In the genomic region with DNA sequence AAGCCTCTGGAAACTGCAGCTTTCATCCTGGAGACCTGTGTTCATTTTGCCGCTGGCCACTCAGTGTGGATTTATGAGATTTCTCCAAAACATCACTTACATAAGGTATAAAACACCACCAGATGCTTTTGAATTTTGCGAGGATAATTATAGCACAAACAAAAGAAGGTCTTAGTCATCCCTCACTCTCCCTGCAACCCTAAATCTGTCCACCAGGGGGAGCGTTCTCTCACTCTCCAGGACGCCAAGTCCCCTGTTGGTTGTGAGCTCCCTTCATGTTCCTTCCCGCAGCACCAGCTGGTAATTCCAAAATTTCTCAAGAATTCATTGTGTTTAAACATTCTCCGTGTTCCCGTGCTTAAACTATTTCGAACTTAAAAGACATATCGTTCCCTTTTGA, we compare ENCODE assay signal across 8 mouse cellular contexts. TPM values are rescaled to one million over a fixed set of nuclear protein-coding genes. Genes with fewer than 3 reads are reported as not detected.
DNase-seq lines count a peak whose midpoint lies in the region; TF ChIP-seq lines count a peak whose summit lies in the region.
"Had no signal": no experiment of that assay in that cellular context is flagged by ENCODE, and none has a peak within 500 bp of the region (broad histone marks: within the 10 kb centered on the region; RNA-seq: fewer than 3 reads in every experiment).

No protein-coding gene starts in this region.

- no peaks in the 10 kb centered on the region for H3K27me3 ChIP-seq in ES-Bruce4 (ENCODE audit: control insufficient read depth, insufficient read depth, low read length, poor library complexity, severe bottlenecking)
- H3K27me3 ChIP-seq: lung, embryonic 15.5 days had no signal

- no peak for TF ChIP-seq EP300 in ES-Bruce4 (IDR thresholded peaks at IDR 0.05; ENCODE audit: insufficient read depth, low read depth, low read length)

- no peak overlapping the region for H3K4me3 ChIP-seq in ES-Bruce4 (ENCODE audit: low read depth, low read length)
- no peak overlapping the region for H3K4me3 ChIP-seq in cortical plate, adult 2 months (ENCODE audit: insufficient read depth, low read length)
- H3K4me3 ChIP-seq: lung, embryonic 15.5 days had no signal

- no peak overlapping the region for H3K9ac ChIP-seq in ES-Bruce4 (ENCODE audit: low read depth, poor library complexity, severe bottlenecking)
- H3K9ac ChIP-seq: lung, embryonic 15.5 days had no signal

- no peaks in the 10 kb centered on the region for H3K4me1 ChIP-seq in ES-Bruce4 (ENCODE audit: control insufficient read depth, insufficient read depth, low read length)
- peaks cover 4% of the 10 kb centered on the region; the same call in 1 of the 2 replicates for H3K4me1 ChIP-seq in cortical plate, adult 2 months (ENCODE audit: control insufficient read depth, insufficient read depth, low read length)

- peak; percentile 89 for TF ChIP-seq CTCF in ES-Bruce4 (IDR thresholded peaks at IDR 0.05; ENCODE audit: low read depth, low read length)
- peak; percentile 88 for TF ChIP-seq CTCF in cortical plate, adult 2 months (IDR thresholded peaks at IDR 0.05; ENCODE audit: extremely low read depth, insufficient read depth, low read length)

- DNase-seq in adrenal gland, adult (ENCODE audit: inconsistent age in 2 of 2, low spot score in 1 of 2), result peak; percentile 73 to 92
- peak; percentile 68 to 69 for DNase-seq in gastrocnemius, adult 8-10 months (ENCODE audit: low spot score in 2 of 2)
- DNase-seq in layer of hippocampus, adult 8-10 months (ENCODE audit: low spot score in 2 of 2), result peak; percentile 73 to 92
- DNase-seq in lung, postnatal 36 days, result peak; percentile 88
- peak; percentile 70 for DNase-seq in spleen, adult 12 weeks (ENCODE audit: low spot score)

- no peaks in the 10 kb centered on the region for H3K9me3 ChIP-seq in ES-Bruce4 (replicated peaks; ENCODE audit: control insufficient read depth, insufficient read depth, low read length, poor library complexity, severe bottlenecking)
- H3K9me3 ChIP-seq: lung, embryonic 15.5 days had no signal

- no peak for TF ChIP-seq POLR2A in ES-Bruce4 (IDR thresholded peaks at IDR 0.05; ENCODE audit: insufficient read depth, low read length)
- TF ChIP-seq POLR2A in cortical plate, adult 2 months (IDR thresholded peaks at IDR 0.05; ENCODE audit: extremely low read depth, insufficient read depth, low read length), result no peak

- H3K27ac ChIP-seq in ES-Bruce4 (ENCODE audit: insufficient read depth, low read length), result no peak overlapping the region
- H3K27ac ChIP-seq in cortical plate, adult 2 months (ENCODE audit: insufficient read depth, low read length), result no peak overlapping the region
- H3K27ac ChIP-seq: lung, embryonic 15.5 days had no signal

- no peaks in the 10 kb centered on the region for H3K36me3 ChIP-seq in ES-Bruce4 (ENCODE audit: control insufficient read depth, insufficient read depth, low read length, poor library complexity, severe bottlenecking)
- H3K36me3 ChIP-seq: lung, embryonic 15.5 days had no signal

RNA-seq across cellular contexts. Expression of a gene that starts 5.4 kb away (rescaled TPM):
- 6.1 and 7.8 TPM in 2 replicates for polyA plus RNA-seq in ES-Bruce4 (2011; ENCODE audit: insufficient read depth, insufficient read length, low read depth, missing spikeins)
- polyA plus RNA-seq in cortical plate, adult 2 months (2012; rRNA removed), result 24.5 and 26.1 TPM in 2 replicates
- total RNA-seq in gastrocnemius, adult 8-10 months (2022), result 10 to 100 TPM; 25.5 to 34.6 (median 30.2) TPM
- 10 to 100 TPM; 21.4 to 34.0 (median 27.0) TPM for total RNA-seq in layer of hippocampus, adult 8-10 months (2022)

RNA-seq across cellular contexts. Expression of a gene that starts 50.2 kb away (rescaled TPM):
- polyA plus RNA-seq in ES-Bruce4 (2011; ENCODE audit: insufficient read depth, insufficient read length, low read depth, missing spikeins), result 1.6 and 1.9 TPM in 2 replicates
- 7.3 and 9.1 TPM in 2 replicates for polyA plus RNA-seq in cortical plate, adult 2 months (2012; rRNA removed)
- total RNA-seq in gastrocnemius, adult 8-10 months (2022), result under 1 TPM in 2 of 4 experiments, not detected in 2; 0.10 to 0.11 TPM
- 10 to 100 TPM; 27.6 to 38.1 (median 32.3) TPM for total RNA-seq in layer of hippocampus, adult 8-10 months (2022)

Comparison
In these comparisons a context has a peak if more than half of its experiments do, and no peak if none do; other contexts are left out.
1. RNA of a gene that starts 50.2 kb away (total RNA-seq): 27.6 to 38.1 TPM in layer of hippocampus, adult 8-10 months; 0.10 to 0.11 TPM in gastrocnemius, adult 8-10 months; every median in the first group is over 10 times any median in the second.
2. Peak in every context shown above with its lines, with median percentiles within 50 percentile points of each other: DNase-seq.